Mouse (Mus musculus) stomach, embryonic 14.5 days (tissue): ENCODE results near the gene Slc22a20. TPM values are rescaled to one million over a fixed set of nuclear protein-coding genes. Genes with fewer than 3 reads are reported as not detected.

Source experiments
- ATAC-seq: fragments of 200-750 bp; cut with Nextera tagmentation; 2 replicates; pipeline ENCODE4 v1.8.0; 2017; ENCODE audit warnings: low read depth, moderate TSS enrichment; ENCODE audit not compliant: insufficient number of reproducible peaks, insufficient read depth, low FRiP score
- H3K27ac ChIP-seq: fragments of 300-500 bp; sonication (generic); 2 replicates; pipeline ENCODE4 v1.5.1; 2014; ENCODE audit warnings: mild to moderate bottlenecking, low read length, moderate library complexity, mixed read lengths
- H3K27me3 ChIP-seq: fragments of 300-500 bp; sonication (generic); 2 replicates; pipeline ENCODE4 v1.6.1; 2014; ENCODE audit warnings: low read length, control low read depth, mixed read lengths; ENCODE audit not compliant: control insufficient read depth, insufficient read depth
- H3K36me3 ChIP-seq: fragments of 300-500 bp; sonication (generic); 2 replicates; pipeline ENCODE4 v1.6.1; 2014; ENCODE audit warnings: mild to moderate bottlenecking, control low read depth, low read length, moderate library complexity, mixed read lengths; ENCODE audit not compliant: control insufficient read depth, insufficient read depth
- H3K4me1 ChIP-seq: fragments of 300-500 bp; sonication (generic); 2 replicates; pipeline ENCODE4 v1.6.1; 2014; ENCODE audit warnings: low read length, control low read depth, mixed read lengths; ENCODE audit not compliant: control insufficient read depth, insufficient read depth
- H3K4me2 ChIP-seq: fragments of 300-500 bp; sonication (generic); replicated peaks from 2 replicates; pipeline ENCODE4 v1.6.1; 2014; ENCODE audit warnings: low read depth, low read length, control low read depth
- H3K4me3 ChIP-seq: fragments of 300-500 bp; sonication (generic); 2 replicates; pipeline ENCODE4 v1.5.1; 2014; ENCODE audit warnings: low read depth, low read length, control low read depth
- H3K9ac ChIP-seq: fragments of 300-500 bp; sonication (generic); replicated peaks from 2 replicates; pipeline ENCODE4 v1.6.1; 2014; ENCODE audit warnings: low read depth, mild to moderate bottlenecking, control low read depth, low read length, moderate library complexity, mixed read lengths
- H3K9me3 ChIP-seq: fragments of 300-500 bp; sonication (generic); 2 replicates; pipeline ENCODE4 v1.6.1; 2016; ENCODE audit warnings: low read depth, low read length, control low read depth; ENCODE audit not compliant: control insufficient read depth
- WGBS: fragments of 180-500 bp; shearing (Covaris S2); extraction: QIAGEN DNeasy Blood & Tissue Kit; methylation state at CpG from one replicate; pipeline ENCODE4 v1.1.7; 2014; 5-methylcytosine and 5-hydroxymethylcytosine counted together
- polyA plus RNA-seq: library from polyadenylated mRNA; unstranded; fragments of >200 nt; fragmentation: Nextera tagmentation; extraction: Ambion mirVana; gene quantifications from 2 replicates; pipeline ENCODE4 v1.2.1, GENCODE M21; 2014

Gene Slc22a20
- polyA plus RNA-seq, 1 experiment from 2014 or later = not detected

DNA sequence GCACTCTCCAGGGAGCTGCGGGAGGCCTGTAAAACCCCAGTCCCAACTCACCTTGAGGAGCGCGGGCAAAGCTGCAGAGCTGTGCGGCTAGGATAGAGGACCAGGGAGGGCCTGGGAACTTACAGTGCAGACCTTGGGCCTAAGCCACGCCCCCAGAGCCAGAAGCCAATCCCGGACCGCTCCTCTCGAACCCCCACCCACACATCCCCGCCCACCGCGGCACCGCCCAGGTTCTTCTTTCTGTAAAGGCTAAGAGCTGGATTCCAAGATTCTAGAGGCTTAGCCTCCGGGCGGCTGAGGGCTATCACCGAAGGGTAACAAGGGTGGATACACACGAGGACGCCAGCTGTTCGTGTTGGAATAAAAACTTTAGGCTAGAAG is 61.2 kb downstream of the Slc22a20 start, which contains the start of gene Cdc42ep2:
TSS of gene Cdc42ep2 (minus strand) at position 104 of the 381 bp plus-strand sequence.
- peak; percentile 95 for ATAC-seq
- peaks cover 25% of the 10 kb centered on the region for H3K4me1 ChIP-seq
- H3K4me2 ChIP-seq = peak within 1 kb of the TSS; percentile 97
- H3K36me3 ChIP-seq = no peaks in the 10 kb centered on the region
- no peaks in the 10 kb centered on the region for H3K9me3 ChIP-seq
- H3K4me3 ChIP-seq = peak within 1 kb of the TSS; percentile 45
- H3K27ac ChIP-seq = peak within 1 kb of the TSS; percentile 62
- H3K9ac ChIP-seq = peak within 1 kb of the TSS; percentile 25; the same call in 1 of the 2 replicates
- 1% methylated on average over 18 of the region's 18 CpGs for WGBS
- no peaks in the 10 kb centered on the region for H3K27me3 ChIP-seq

GRCm38 (mm10) chr19:5923990-5924712 is 61.8 kb downstream of the Slc22a20 start:
- Histone ChIP-seq H3K9me3 (no peaks in the 10 kb centered on the region), H3K4me2 (peak overlapping the region; percentile 97), H3K27me3 (no peaks in the 10 kb centered on the region), H3K9ac (peak overlapping the region; percentile 25; the same call in 1 of the 2 replicates), H3K27ac (peak overlapping the region; percentile 62), H3K4me1 (peaks cover 20% of the 10 kb centered on the region), H3K4me3 (peak overlapping the region; percentile 45), H3K36me3 (no peaks in the 10 kb centered on the region)
- ATAC-seq = peak; percentile 72
- under 1% methylated on average over 38 of the region's 38 CpGs for WGBS

DNA sequence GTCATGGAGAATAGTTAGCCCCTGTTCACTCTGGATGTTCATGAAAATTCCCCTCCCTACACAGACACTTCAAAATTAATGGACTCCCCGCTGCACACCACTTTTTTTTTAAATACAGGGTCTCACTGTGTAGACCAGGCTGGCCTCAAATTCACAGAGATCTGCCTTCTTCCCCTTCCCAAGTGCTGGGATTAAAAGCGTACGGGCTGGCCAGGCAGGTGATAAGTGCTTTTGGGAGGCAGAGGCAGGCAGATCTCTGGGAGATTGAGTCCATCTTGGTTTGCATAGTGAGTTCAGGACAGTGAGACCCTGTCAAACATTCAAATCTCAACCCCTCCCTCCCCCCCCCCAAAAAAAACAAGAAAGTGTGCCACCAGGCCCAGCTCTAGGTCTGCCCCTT is 63.0 kb downstream of the Slc22a20 start:
- WGBS = 98% methylated on average over 3 of the region's 3 CpGs
- ATAC-seq = no peak
- Histone ChIP-seq H3K4me3 (no peak overlapping the region), H3K4me2 (no peak overlapping the region), H3K9me3 (no peaks in the 10 kb centered on the region), H3K4me1 (peaks cover 13% of the 10 kb centered on the region), H3K36me3 (no peaks in the 10 kb centered on the region), H3K9ac (no peak overlapping the region), H3K27me3 (no peaks in the 10 kb centered on the region), H3K27ac (no peak overlapping the region)

- H3K4me3 ChIP-seq = no peak overlapping the region
- no peak for ATAC-seq
- H3K27ac ChIP-seq = no peak overlapping the region; the same call in 1 of the 2 replicates
- H3K4me1 ChIP-seq = peaks cover 13% of the 10 kb centered on the region
- WGBS = 70% methylated on average over 15 of the region's 15 CpGs
- H3K36me3 ChIP-seq = peaks cover 6% of the 10 kb centered on the region
- peak overlapping the region; percentile 17; the same call in 1 of the 2 replicates for H3K4me2 ChIP-seq
- H3K27me3 ChIP-seq = no peaks in the 10 kb centered on the region
- H3K9ac ChIP-seq = no peak overlapping the region
- H3K9me3 ChIP-seq = no peaks in the 10 kb centered on the region
Observed at GRCm38 (mm10) chr19:5922119-5922942, 63.6 kb downstream of the Slc22a20 start.

DNA sequence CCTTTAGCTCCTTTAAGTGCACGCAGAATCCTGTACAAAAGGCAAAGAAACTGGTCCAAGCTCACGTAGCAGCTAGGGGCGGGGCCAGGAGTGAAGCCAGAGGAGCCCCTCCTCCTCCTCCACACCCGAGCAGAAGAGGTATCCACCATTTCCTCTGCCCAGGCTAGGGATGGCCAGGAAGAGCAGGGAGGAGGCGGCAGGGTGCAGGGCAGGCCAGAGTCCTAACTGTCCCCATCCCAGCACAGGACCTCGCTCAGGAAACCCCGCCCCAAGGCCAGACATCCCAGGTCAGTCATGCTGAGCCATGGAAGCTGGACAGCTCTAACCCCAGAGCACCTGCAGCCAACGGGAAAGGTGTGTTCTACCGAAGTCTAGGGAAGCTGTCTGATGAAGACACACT is 64.2 kb downstream of the Slc22a20 start:
- Histone ChIP-seq H3K9me3 (no peaks in the 10 kb centered on the region), H3K4me3 (no peak overlapping the region), H3K4me1 (peaks cover 13% of the 10 kb centered on the region), H3K4me2 (peak overlapping the region; percentile 17; the same call in 1 of the 2 replicates), H3K9ac (no peak overlapping the region), H3K27me3 (no peaks in the 10 kb centered on the region), H3K27ac (no peak overlapping the region; the same call in 1 of the 2 replicates), H3K36me3 (peaks cover 11% of the 10 kb centered on the region)
- ATAC-seq = no peak
- WGBS = 15% methylated on average over 9 of the region's 9 CpGs

Other genes with a start within 250 kb of the Slc22a20 start
- 33.8 and 35.2 TPM in 2 replicates for gene Ltbp3, start 245.2 kb downstream of the Slc22a20 start, polyA plus RNA-seq
- 67.6 and 72.1 TPM in 2 replicates for gene Scyl1, start 214.7 kb downstream of the Slc22a20 start, polyA plus RNA-seq
- gene Frmd8, start 110.9 kb downstream of the Slc22a20 start, polyA plus RNA-seq = 18.3 and 18.6 TPM in 2 replicates
- gene Slc25a45, start 108.3 kb downstream of the Slc22a20 start, polyA plus RNA-seq = 1.8 and 2.8 TPM in 2 replicates
- gene Tigd3, start 92.0 kb downstream of the Slc22a20 start, polyA plus RNA-seq = 3.1 and 3.2 TPM in 2 replicates
- 132 and 148 TPM in 2 replicates for gene Dpf2, start 73.1 kb downstream of the Slc22a20 start, polyA plus RNA-seq
- 7.3 and 7.4 TPM in 2 replicates for gene Cdc42ep2, start 61.3 kb downstream of the Slc22a20 start, polyA plus RNA-seq
- gene Pola2, start 21.9 kb downstream of the Slc22a20 start, polyA plus RNA-seq = 68.9 and 73.2 TPM in 2 replicates
- 16.1 and 16.6 TPM in 2 replicates for gene Capn1, start 29.8 kb upstream of the Slc22a20 start, polyA plus RNA-seq
- gene Syvn1, start 60.4 kb upstream of the Slc22a20 start, polyA plus RNA-seq = 24.8 and 27.5 TPM in 2 replicates
- 75.5 and 77.4 TPM in 2 replicates for gene Mrpl49, start 71.6 kb upstream of the Slc22a20 start, polyA plus RNA-seq
- gene Fau, start 71.7 kb upstream of the Slc22a20 start, polyA plus RNA-seq = 902 and 945 TPM in 2 replicates
- gene Znhit2, start 75.0 kb upstream of the Slc22a20 start, polyA plus RNA-seq = 27.6 and 30.8 TPM in 2 replicates
- gene Tm7sf2, start 82.2 kb upstream of the Slc22a20 start, polyA plus RNA-seq = 24.8 and 24.9 TPM in 2 replicates
- 60.1 and 66.7 TPM in 2 replicates for gene Vps51, start 91.1 kb upstream of the Slc22a20 start, polyA plus RNA-seq
- not detected in 2 replicates for gene Tmem262, start 93.9 kb upstream of the Slc22a20 start, polyA plus RNA-seq
- 1.0 and 2.1 TPM in 2 replicates for gene Gm28374, start 96.1 kb upstream of the Slc22a20 start, polyA plus RNA-seq
- 77.7 and 81.6 TPM in 2 replicates for gene Zfpl1, start 98.8 kb upstream of the Slc22a20 start, polyA plus RNA-seq
- gene Cdca5, start 98.8 kb upstream of the Slc22a20 start, polyA plus RNA-seq = 37.2 and 39.0 TPM in 2 replicates
- gene AC131692.1, start 108.3 kb upstream of the Slc22a20 start, polyA plus RNA-seq = 0.42 and 0.62 TPM in 2 replicates
- gene Naaladl1, start 119.6 kb upstream of the Slc22a20 start, polyA plus RNA-seq = 0.54 and 0.64 TPM in 2 replicates
- gene Sac3d1, start 132.5 kb upstream of the Slc22a20 start, polyA plus RNA-seq = 45.4 and 47.9 TPM in 2 replicates
- gene Snx15, start 142.2 kb upstream of the Slc22a20 start, polyA plus RNA-seq = 27.6 and 30.6 TPM in 2 replicates
- gene Batf2, start 154.8 kb upstream of the Slc22a20 start, polyA plus RNA-seq = 0.23 and 0.34 TPM in 2 replicates
- gene Arl2, start 155.4 kb upstream of the Slc22a20 start, polyA plus RNA-seq = 101 and 107 TPM in 2 replicates
- not detected in 2 replicates for gene Majin, start 198.2 kb upstream of the Slc22a20 start, polyA plus RNA-seq
- 0.90 TPM in 1 of 2 replicates, not detected in the other for gene Gpha2, start 240.2 kb upstream of the Slc22a20 start, polyA plus RNA-seq
- gene Ppp2r5b, start 249.7 kb upstream of the Slc22a20 start, polyA plus RNA-seq = 22.1 and 23.5 TPM in 2 replicates